Mouse (Mus musculus): Measurements from ENCODE around the gene Acot12. TPM values are rescaled to one million over a fixed set of nuclear protein-coding genes. Genes with fewer than 3 reads are reported as not detected.

The Acot12 gene
- polyA plus RNA-seq, 1 experiment from 2014 or later = not detected

- H3K27me3 ChIP-seq (ENCODE audit: insufficient read depth, low read length) = no peaks in the 10 kb centered on the region
- no peak overlapping the region for H3K4me2 ChIP-seq
- ATAC-seq (ENCODE audit: insufficient read depth) (peak; percentile 38; the same call in 1 of the 2 replicates), DNase-seq (no peak)
- WGBS = 61% methylated on average over 8 of the region's 8 CpGs
- peak; percentile 49 for TF ChIP-seq CTCF (IDR thresholded peaks at IDR 0.05; ENCODE audit: low read depth)
- H3K27ac ChIP-seq (ENCODE audit: low read depth) = no peak overlapping the region
- H3K4me3 ChIP-seq (ENCODE audit: low read depth, low read length) = no peak overlapping the region
- H3K9me3 ChIP-seq (ENCODE audit: low read depth, low read length) = no peaks in the 10 kb centered on the region
- no peak overlapping the region for H3K9ac ChIP-seq
- H3K36me3 ChIP-seq (ENCODE audit: insufficient read depth) = no peaks in the 10 kb centered on the region
- H3K4me1 ChIP-seq (ENCODE audit: insufficient read depth) = no peaks in the 10 kb centered on the region
Measured at GRCm38 (mm10) chr13:91723108-91723735, 18.1 kb upstream of the Acot12 start.

- no peak; the same call in 1 of the 2 replicates for ATAC-seq (ENCODE audit: insufficient read depth)
- H3K4me1 ChIP-seq (ENCODE audit: insufficient read depth) = no peaks in the 10 kb centered on the region
Measured at GRCm38 (mm10) chr13:91723736-91724119, 17.6 kb upstream of the Acot12 start.

GRCm38 (mm10) chr13:91724211-91724610, 17.1 kb upstream of the Acot12 start:
- DNase-seq = no peak
- 71% methylated on average over 3 of the region's 3 CpGs for WGBS
- TF ChIP-seq CTCF (IDR thresholded peaks at IDR 0.05; ENCODE audit: low read depth) = no peak

More at GRCm38 (mm10) chr13:91723736-91724119, 17.6 kb upstream of the Acot12 start:
- no peak overlapping the region for H3K27ac ChIP-seq (ENCODE audit: low read depth)
- no peak for DNase-seq
- no peak overlapping the region for H3K9ac ChIP-seq
- no peaks in the 10 kb centered on the region for H3K36me3 ChIP-seq (ENCODE audit: insufficient read depth)
- H3K9me3 ChIP-seq (ENCODE audit: low read depth, low read length) = no peaks in the 10 kb centered on the region
- H3K4me3 ChIP-seq (ENCODE audit: low read depth, low read length) = no peak overlapping the region
- no peak for TF ChIP-seq CTCF (IDR thresholded peaks at IDR 0.05; ENCODE audit: low read depth)
- WGBS = 70% methylated on average over 7 of the region's 7 CpGs
- no peaks in the 10 kb centered on the region for H3K27me3 ChIP-seq (ENCODE audit: insufficient read depth, low read length)
- H3K4me2 ChIP-seq = no peak overlapping the region

GRCm38 (mm10) chr13:91725130-91725529, 16.2 kb upstream of the Acot12 start:
- Histone ChIP-seq H3K9ac (no peak overlapping the region), H3K4me3 (ENCODE audit: low read depth, low read length) (no peak overlapping the region), H3K27ac (ENCODE audit: low read depth) (no peak overlapping the region), H3K4me1 (ENCODE audit: insufficient read depth) (no peaks in the 10 kb centered on the region), H3K27me3 (ENCODE audit: insufficient read depth, low read length) (no peaks in the 10 kb centered on the region), H3K36me3 (ENCODE audit: insufficient read depth) (no peaks in the 10 kb centered on the region), H3K9me3 (ENCODE audit: low read depth, low read length) (no peaks in the 10 kb centered on the region), H3K4me2 (no peak overlapping the region)
- DNase-seq (no peak), ATAC-seq (ENCODE audit: insufficient read depth) (no peak)
- WGBS = 70% methylated on average over 3 of the region's 3 CpGs
- TF ChIP-seq CTCF (IDR thresholded peaks at IDR 0.05; ENCODE audit: low read depth) = no peak

More at GRCm38 (mm10) chr13:91724211-91724610, 17.1 kb upstream of the Acot12 start:
- no peak overlapping the region for H3K9ac ChIP-seq
- no peak overlapping the region for H3K27ac ChIP-seq (ENCODE audit: low read depth)
- H3K9me3 ChIP-seq (ENCODE audit: low read depth, low read length) = no peaks in the 10 kb centered on the region
- H3K36me3 ChIP-seq (ENCODE audit: insufficient read depth) = no peaks in the 10 kb centered on the region
- no peaks in the 10 kb centered on the region for H3K27me3 ChIP-seq (ENCODE audit: insufficient read depth, low read length)
- no peak overlapping the region for H3K4me3 ChIP-seq (ENCODE audit: low read depth, low read length)
- no peaks in the 10 kb centered on the region for H3K4me1 ChIP-seq (ENCODE audit: insufficient read depth)
- ATAC-seq (ENCODE audit: insufficient read depth) = no peak
- no peak overlapping the region for H3K4me2 ChIP-seq

- ATAC-seq (ENCODE audit: insufficient read depth) = no peak
Measured at GRCm38 (mm10) chr13:91727899-91728298, 13.4 kb upstream of the Acot12 start.

GRCm38 (mm10) chr13:91737191-91737590, 4.1 kb upstream of the Acot12 start:
- no peak overlapping the region for H3K4me3 ChIP-seq (ENCODE audit: low read depth, low read length)
- WGBS = 87% methylated on average over 1 of the region's 1 CpGs
- no peak overlapping the region for H3K9ac ChIP-seq
- TF ChIP-seq CTCF (IDR thresholded peaks at IDR 0.05; ENCODE audit: low read depth) = no peak
- H3K4me1 ChIP-seq (ENCODE audit: insufficient read depth) = no peaks in the 10 kb centered on the region
- H3K36me3 ChIP-seq (ENCODE audit: insufficient read depth) = no peaks in the 10 kb centered on the region
- H3K27me3 ChIP-seq (ENCODE audit: insufficient read depth, low read length) = peaks cover 5% of the 10 kb centered on the region
- ATAC-seq (ENCODE audit: insufficient read depth) = no peak
- DNase-seq = no peak
- no peaks in the 10 kb centered on the region for H3K9me3 ChIP-seq (ENCODE audit: low read depth, low read length)
- H3K27ac ChIP-seq (ENCODE audit: low read depth) = no peak overlapping the region
- H3K4me2 ChIP-seq = no peak overlapping the region

More at GRCm38 (mm10) chr13:91727899-91728298, 13.4 kb upstream of the Acot12 start:
- H3K9me3 ChIP-seq (ENCODE audit: low read depth, low read length) = no peaks in the 10 kb centered on the region
- no peaks in the 10 kb centered on the region for H3K4me1 ChIP-seq (ENCODE audit: insufficient read depth)
- no peaks in the 10 kb centered on the region for H3K27me3 ChIP-seq (ENCODE audit: insufficient read depth, low read length)
- no peaks in the 10 kb centered on the region for H3K36me3 ChIP-seq (ENCODE audit: insufficient read depth)
- TF ChIP-seq CTCF (IDR thresholded peaks at IDR 0.05; ENCODE audit: low read depth) = no peak
- H3K4me3 ChIP-seq (ENCODE audit: low read depth, low read length) = no peak overlapping the region
- no peak for DNase-seq
- H3K27ac ChIP-seq (ENCODE audit: low read depth) = no peak overlapping the region
- H3K9ac ChIP-seq = no peak overlapping the region
- H3K4me2 ChIP-seq = no peak overlapping the region

- no peak for DNase-seq
- no peak for ATAC-seq (ENCODE audit: insufficient read depth)
- H3K4me1 ChIP-seq (ENCODE audit: insufficient read depth) = no peaks in the 10 kb centered on the region
- H3K36me3 ChIP-seq (ENCODE audit: insufficient read depth) = no peaks in the 10 kb centered on the region
- WGBS = 43% methylated on average over 6 of the region's 6 CpGs
- no peak overlapping the region for H3K27ac ChIP-seq (ENCODE audit: low read depth)
- H3K4me3 ChIP-seq (ENCODE audit: low read depth, low read length) = peak overlapping the region; percentile 37
- peak overlapping the region; percentile 44; the same call in 1 of the 2 replicates for H3K9ac ChIP-seq
- no peaks in the 10 kb centered on the region for H3K9me3 ChIP-seq (ENCODE audit: low read depth, low read length)
- peak overlapping the region; percentile 78 for H3K4me2 ChIP-seq
- no peak for TF ChIP-seq CTCF (IDR thresholded peaks at IDR 0.05; ENCODE audit: low read depth)
- peaks cover 5% of the 10 kb centered on the region for H3K27me3 ChIP-seq (ENCODE audit: insufficient read depth, low read length)
Measured at GRCm38 (mm10) chr13:91740851-91741250, 461 bp upstream of the Acot12 start.
